Mouse (Mus musculus) CH12.LX (cell line): Measurements from ENCODE around the gene Snx8. TPM values are rescaled to one million over a fixed set of nuclear protein-coding genes. Genes with fewer than 3 reads are reported as not detected.
A peak's percentile ranks its signal among the peaks of the same experiment; 100 is the strongest.

Source experiments
- DNase-seq: peaks from one replicate; pipeline ENCODE4 v3.0.0-alpha.2; 2013; ENCODE audit errors: extremely low read depth
- H3K27ac ChIP-seq: 2 replicates; pipeline ENCODE4 v1.5.1; 2012; ENCODE audit warnings: low read depth, mild to moderate bottlenecking, control low read depth, moderate library complexity; ENCODE audit not compliant: insufficient read depth
- H3K27me3 ChIP-seq: replicated peaks from 2 replicates; pipeline ENCODE3; 2012; ENCODE audit warnings: inconsistent platforms
- H3K36me3 ChIP-seq, 2 experiments: replicated peaks in 1 of 2; 2 replicates each; pipeline versions ENCODE3 to v1.6.1; 2012; ENCODE audit warnings: inconsistent platforms in 1 of 2, low read length in 1 of 2, mild to moderate bottlenecking in 1 of 2, mixed read lengths in 1 of 2, moderate library complexity in 1 of 2; ENCODE audit not compliant: control insufficient read depth in 1 of 2, insufficient read depth in 1 of 2
- H3K4me1 ChIP-seq, 2 experiments: 2 replicates each; pipeline ENCODE4 v1.6.1; 2012; ENCODE audit warnings: inconsistent platforms in 1 of 2, moderate library complexity in 1 of 2; ENCODE audit not compliant: insufficient read depth in 2 of 2, control insufficient read depth in 1 of 2
- H3K4me2 ChIP-seq: 2 replicates; pipeline ENCODE4 v1.6.1; 2012; ENCODE audit warnings: low read depth, mild to moderate bottlenecking, control low read depth; ENCODE audit not compliant: poor library complexity, insufficient read depth, severe bottlenecking
- H3K4me3 ChIP-seq, 3 experiments: fragments of 150-350 bp in 1 of 3; sonication (generic) in 1 of 3; replicated peaks in 1 of 3; 2 replicates each; pipeline versions ENCODE3 to v1.5.1; 2011 to 2012; ENCODE audit warnings: low read depth in 2 of 3, low read length in 2 of 3, mild to moderate bottlenecking in 2 of 3, moderate library complexity in 2 of 3, control low read depth in 1 of 3, improper control_type of control experiment in 1 of 3, inconsistent platforms in 1 of 3, mixed read lengths in 1 of 3; ENCODE audit not compliant: poor library complexity in 1 of 3
- H3K79me2 ChIP-seq: replicated peaks from 2 replicates; pipeline ENCODE4 v1.6.1; 2012; ENCODE audit warnings: mild to moderate bottlenecking, moderate library complexity; ENCODE audit not compliant: control insufficient read depth, poor library complexity, insufficient read depth, severe bottlenecking; ENCODE audit errors: extremely low read depth
- H3K9ac ChIP-seq: 2 replicates; pipeline ENCODE4 v1.6.1; 2012; ENCODE audit warnings: low read depth, mild to moderate bottlenecking, control low read depth, moderate library complexity; ENCODE audit not compliant: insufficient read depth
- H3K9me3 ChIP-seq: replicated peaks from 2 replicates; pipeline ENCODE3; 2012; ENCODE audit warnings: low read length, inconsistent platforms, mixed read lengths
- BHLHE40 ChIP-seq: IDR thresholded peaks from 2 replicates; pipeline ENCODE4 v1.6.1; 2011; ENCODE audit warnings: mild to moderate bottlenecking, low read depth, low read length, improper control_type of control experiment
- CHD2 ChIP-seq: IDR thresholded peaks from 2 replicates; pipeline ENCODE4 v1.6.1; 2011; ENCODE audit warnings: low read length, improper control_type of control experiment
- CTCF ChIP-seq, 2 experiments: IDR thresholded peaks in 1 of 2; conservative IDR thresholded peaks in 1 of 2; 2 replicates each; pipeline ENCODE4 v1.5.1; 2011 to 2012; ENCODE audit warnings: low read depth in 2 of 2, low read length in 2 of 2, improper control_type of control experiment in 1 of 2, inconsistent platforms in 1 of 2, mild to moderate bottlenecking in 1 of 2, moderate library complexity in 1 of 2
- ELF1 ChIP-seq: IDR thresholded peaks from 2 replicates; pipeline ENCODE4 v1.6.1; 2014; ENCODE audit warnings: low read depth, mild to moderate bottlenecking, inconsistent platforms, low read length, improper control_type of control experiment
- HCFC1 ChIP-seq: IDR thresholded peaks from 2 replicates; pipeline ENCODE4 v1.6.1; 2012; ENCODE audit warnings: low read depth, mild to moderate bottlenecking, inconsistent platforms, low read length, improper control_type of control experiment
- JUN ChIP-seq: IDR thresholded peaks from 2 replicates; pipeline ENCODE4 v1.6.1; 2011; ENCODE audit warnings: low read depth, mild to moderate bottlenecking, low read length, improper control_type of control experiment, moderate library complexity; ENCODE audit not compliant: insufficient read depth
- KAT2A ChIP-seq: IDR thresholded peaks from 2 replicates; pipeline ENCODE4 v1.6.1; 2012; ENCODE audit warnings: low read length, improper control_type of control experiment, inconsistent platforms; ENCODE audit not compliant: insufficient replicate concordance
- MEF2A ChIP-seq: IDR thresholded peaks from 2 replicates; pipeline ENCODE4 v1.6.1; 2014; ENCODE audit warnings: low read depth, mild to moderate bottlenecking, inconsistent platforms, low read length, improper control_type of control experiment, borderline replicate concordance
- NRF1 ChIP-seq: IDR thresholded peaks from 2 replicates; pipeline ENCODE4 v1.6.1; 2014; ENCODE audit warnings: low read depth, mild to moderate bottlenecking, inconsistent platforms, low read length, improper control_type of control experiment, moderate library complexity
- PAX5 ChIP-seq: IDR thresholded peaks from 2 replicates; pipeline ENCODE4 v1.6.1; 2012; ENCODE audit warnings: low read length, inconsistent platforms, mixed read lengths
- POLR2A ChIP-seq: IDR thresholded peaks from 2 replicates; pipeline ENCODE4 v1.6.1; 2011; ENCODE audit warnings: low read depth, mild to moderate bottlenecking, improper control_type of control experiment, low read length
- RAD21 ChIP-seq: IDR thresholded peaks from 2 replicates; pipeline ENCODE4 v1.6.1; 2011; ENCODE audit warnings: low read depth, mild to moderate bottlenecking, low read length, improper control_type of control experiment, moderate library complexity
- RCOR1 ChIP-seq: conservative IDR thresholded peaks from 2 replicates; pipeline ENCODE4 v1.6.1; 2012; ENCODE audit warnings: low read depth, mild to moderate bottlenecking, inconsistent platforms, low read length, improper control_type of control experiment
- SIN3A ChIP-seq: IDR thresholded peaks from 2 replicates; pipeline ENCODE4 v1.6.1; 2012; ENCODE audit warnings: low read length, improper control_type of control experiment, inconsistent platforms
- SMC3 ChIP-seq: IDR thresholded peaks from 2 replicates; pipeline ENCODE4 v1.6.1; 2011; ENCODE audit warnings: low read depth, low read length, improper control_type of control experiment
- USF1 ChIP-seq: IDR thresholded peaks from 2 replicates; pipeline ENCODE4 v1.6.1; 2014; ENCODE audit warnings: low read depth, mild to moderate bottlenecking, inconsistent platforms, low read length, improper control_type of control experiment
- USF2 ChIP-seq: conservative IDR thresholded peaks from 2 replicates; pipeline ENCODE4 v1.6.1; 2011; ENCODE audit warnings: low read depth, low read length, improper control_type of control experiment
- ZMIZ1 ChIP-seq: IDR thresholded peaks from 2 replicates; pipeline ENCODE4 v1.6.1; 2012; ENCODE audit warnings: low read depth, mild to moderate bottlenecking, inconsistent platforms, low read length, improper control_type of control experiment
- dilution Hi-C: fragments of 300-500 bp; cut with MboI; formaldehyde crosslinking; loops from 2 replicates; pipeline ENCODE4 v1.14.3; 2020; ENCODE audit warnings: low sequenced_read_pairs; ENCODE audit not compliant: extremely low pct_unique_long_range_greater_than_20kb, extremely low pct_ligation_motif_present
- in situ Hi-C: fragments of 300-500 bp; cut with MboI; formaldehyde crosslinking; loops from 3 replicates; pipeline ENCODE4 v1.14.3; 2019; ENCODE audit warnings: low sequenced_read_pairs, low pct_ligation_motif_present, low pct_unique_long_range_greater_than_20kb, mixed read lengths
- polyA plus RNA-seq: library from polyadenylated mRNA; unstranded; fragments of >175 nt; gene quantifications from 2 replicates; pipeline ENCODE4 v1.2.1, GENCODE M21; 2012; ENCODE audit warnings: low read depth; ENCODE audit not compliant: insufficient read length
- total RNA-seq, 2 experiments: library from RNA; depleted of rRNA; stranded (reverse); fragments of 300-350 nt in 1 of 2; fragments of >200 nt in 1 of 2; gene quantifications; 2 replicates each; pipeline ENCODE4 v1.2.3; 2012 to 2014

Snx8 gene
- total and polyA plus RNA-seq, 3 experiments, result 20.8 to 42.4 (median 34.6) TPM

DNA sequence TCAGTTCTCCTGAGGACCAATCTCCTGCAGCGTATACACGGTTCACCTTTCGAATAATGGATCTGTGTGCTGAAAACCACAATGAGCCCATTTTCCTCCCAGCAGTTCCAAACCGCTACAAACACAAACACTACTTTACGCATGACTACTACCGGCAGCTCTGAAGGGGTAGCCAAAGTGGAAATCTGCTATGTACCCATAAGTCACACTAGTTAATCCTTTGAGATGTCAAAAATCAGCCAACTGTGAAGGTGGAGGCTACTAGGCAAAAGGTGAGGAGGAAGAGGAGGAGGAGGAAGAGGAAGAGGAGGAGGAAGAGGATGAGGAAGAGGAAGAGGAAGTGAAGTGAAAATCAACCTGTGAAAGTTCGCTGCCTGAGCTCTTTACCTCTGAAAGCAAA is 1.8 kb downstream of the Snx8 start:
- no peak for DNase-seq
- in situ Hi-C loops (no loop called here), dilution Hi-C loops (no loop called here)
- Histone ChIP-seq H3K4me2 (peak overlapping the region; percentile 46), H3K4me1 (peaks cover 21 to 55% of the 10 kb centered on the region in 2 experiments), H3K9ac (no peak overlapping the region), H3K79me2 (no peaks in the 10 kb centered on the region; the same call in 1 of the 2 replicates), H3K36me3 (peaks cover 0 to 15% of the 10 kb centered on the region in 2 experiments), H3K27me3 (peaks cover 4% of the 10 kb centered on the region), H3K4me3 (peak overlapping the region; percentile 16 to 88 (median 84)), H3K27ac (no peak overlapping the region), H3K9me3 (no peaks in the 10 kb centered on the region)
- TF ChIP-seq SIN3A (no peak), ELF1 (peak; percentile 46; the same call in 1 of the 2 replicates), POLR2A (no peak), JUN (no peak), NRF1 (no peak), USF1 (no peak), RAD21 (no peak), ZMIZ1 (no peak)

DNA sequence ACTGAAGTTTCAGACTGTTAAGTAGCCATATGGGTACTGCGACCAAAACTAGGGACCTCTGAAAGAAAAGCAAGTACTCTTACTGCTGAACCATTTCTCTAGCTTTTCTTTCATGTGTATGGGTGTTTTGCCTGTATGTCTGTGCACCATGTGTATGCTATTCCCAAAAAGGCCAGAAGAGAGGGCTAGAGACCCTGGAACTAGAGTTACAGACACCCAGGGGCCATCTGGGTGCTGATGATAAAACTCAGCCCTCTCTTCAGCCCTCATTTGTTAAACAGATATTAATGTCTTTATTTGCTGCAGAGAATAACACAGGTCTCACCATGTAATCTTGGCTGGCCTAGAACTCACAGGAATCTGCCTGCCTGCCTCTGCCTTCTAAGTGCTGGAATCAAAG is 4.6 kb downstream of the Snx8 start:
- no peak overlapping the region for H3K4me2 ChIP-seq
- in situ Hi-C loops, result no loop called here
- TF ChIP-seq ZMIZ1 (no peak), RAD21 (peak; percentile 6; the same call in 1 of the 2 replicates), CTCF (conservative IDR thresholded peaks at IDR 0.05 in 1 of 2, IDR thresholded peaks at IDR 0.05 in 1 of 2; ENCODE audit: low read depth in 2 of 2, low read length in 2 of 2) (peak; percentile 11 to 24; a peak in 2 of 4 replicates)
- TF ChIP-seq, all 38 proteins: peak for 2

DNA sequence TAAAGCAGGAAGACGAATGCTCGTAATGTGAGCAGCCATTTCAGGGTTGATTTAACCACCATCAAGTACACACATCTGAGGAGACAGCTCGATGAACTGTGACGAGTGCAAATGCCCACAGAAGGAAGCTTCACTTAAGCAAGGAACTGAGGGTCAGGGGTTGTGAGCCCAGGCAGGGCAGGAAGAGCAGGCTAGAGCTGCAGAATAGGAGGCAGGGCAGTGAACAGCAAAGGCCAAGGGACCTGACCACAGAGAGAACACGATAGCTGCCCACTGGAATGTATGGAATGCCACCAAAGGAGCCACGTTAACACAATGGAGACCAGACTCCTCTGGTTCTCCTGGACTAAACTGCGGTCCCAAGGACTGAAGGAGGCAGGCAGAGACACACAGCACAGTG is 5.5 kb downstream of the Snx8 start:
- in situ Hi-C loops, result no loop called here

More for the DNA sequence above, 4.6 kb downstream of the Snx8 start:
- H3K27me3 ChIP-seq, result no peaks in the 10 kb centered on the region
- peaks cover 0 to 26% of the 10 kb centered on the region in 2 experiments for H3K36me3 ChIP-seq
- dilution Hi-C loops, result no loop called here
- H3K27ac ChIP-seq, result no peak overlapping the region
- no peak overlapping the region for H3K4me3 ChIP-seq
- peaks cover 6% of the 10 kb centered on the region for H3K9me3 ChIP-seq
- H3K9ac ChIP-seq, result no peak overlapping the region
- peaks cover 2% of the 10 kb centered on the region; the same call in 1 of the 2 replicates for H3K79me2 ChIP-seq
- peaks cover 21 to 67% of the 10 kb centered on the region in 2 experiments for H3K4me1 ChIP-seq
- DNase-seq, result no peak

More for the DNA sequence above, 5.5 kb downstream of the Snx8 start:
- peak; percentile 64 for DNase-seq
- Histone ChIP-seq H3K4me3 (no peak overlapping the region), H3K79me2 (peaks cover 2% of the 10 kb centered on the region), H3K36me3 (peaks cover 0 to 26% of the 10 kb centered on the region in 2 experiments), H3K4me2 (no peak overlapping the region), H3K9me3 (peaks cover 6% of the 10 kb centered on the region), H3K9ac (no peak overlapping the region), H3K27ac (peak overlapping the region; percentile 60), H3K4me1 (peaks cover 21 to 73% of the 10 kb centered on the region in 2 experiments), H3K27me3 (no peaks in the 10 kb centered on the region)
- dilution Hi-C loops, result no loop called here
- TF ChIP-seq CTCF (conservative IDR thresholded peaks at IDR 0.05 in 1 of 2, IDR thresholded peaks at IDR 0.05 in 1 of 2; ENCODE audit: low read depth in 2 of 2, low read length in 2 of 2) (no peak), ZMIZ1 (no peak), HCFC1 (no peak), POLR2A (no peak), BHLHE40 (no peak), CHD2 (no peak), USF1 (no peak), USF2 (no peak), RCOR1 (no peak), PAX5 (no peak), KAT2A (no peak), MEF2A (no peak), JUN (no peak), SMC3 (no peak)
